Mouse (Mus musculus) fat pad, adult 2 months (tissue): ENCODE measurements at regions not wholly inside any gene's neighbourhood (a gene's known extent, or its start where the extent isn't known, plus 50 kb on each side); places are given as distances from the start of the nearest gene placed in this dataset.

Experiments used
- DNase-seq: peaks from one replicate; pipeline ENCODE4 v3.0.0-alpha.2; 2011; ENCODE audit warnings: low read depth, low spot score; ENCODE audit errors: extremely low read depth

DNA sequence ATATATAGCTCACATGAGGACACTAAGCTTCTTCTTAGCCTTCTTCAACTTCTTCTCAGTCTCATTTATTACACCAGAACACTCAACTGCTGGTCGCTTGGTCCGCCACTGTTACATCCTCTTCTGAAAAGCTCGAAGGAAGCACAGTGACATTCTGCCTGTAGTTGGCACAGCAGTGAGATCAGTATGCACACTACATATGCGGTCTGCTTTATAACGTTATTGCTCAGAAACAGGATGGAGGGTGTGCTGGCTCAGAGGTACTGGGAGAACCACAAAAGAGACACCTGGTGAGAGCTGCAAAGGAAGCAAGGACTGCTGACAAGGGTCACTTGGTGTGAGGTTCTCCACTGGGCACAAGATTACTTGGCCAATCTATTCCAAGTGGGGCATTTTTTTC, 179.5 kb downstream of the Ets1 start:
- DNase-seq: no peak

DNA sequence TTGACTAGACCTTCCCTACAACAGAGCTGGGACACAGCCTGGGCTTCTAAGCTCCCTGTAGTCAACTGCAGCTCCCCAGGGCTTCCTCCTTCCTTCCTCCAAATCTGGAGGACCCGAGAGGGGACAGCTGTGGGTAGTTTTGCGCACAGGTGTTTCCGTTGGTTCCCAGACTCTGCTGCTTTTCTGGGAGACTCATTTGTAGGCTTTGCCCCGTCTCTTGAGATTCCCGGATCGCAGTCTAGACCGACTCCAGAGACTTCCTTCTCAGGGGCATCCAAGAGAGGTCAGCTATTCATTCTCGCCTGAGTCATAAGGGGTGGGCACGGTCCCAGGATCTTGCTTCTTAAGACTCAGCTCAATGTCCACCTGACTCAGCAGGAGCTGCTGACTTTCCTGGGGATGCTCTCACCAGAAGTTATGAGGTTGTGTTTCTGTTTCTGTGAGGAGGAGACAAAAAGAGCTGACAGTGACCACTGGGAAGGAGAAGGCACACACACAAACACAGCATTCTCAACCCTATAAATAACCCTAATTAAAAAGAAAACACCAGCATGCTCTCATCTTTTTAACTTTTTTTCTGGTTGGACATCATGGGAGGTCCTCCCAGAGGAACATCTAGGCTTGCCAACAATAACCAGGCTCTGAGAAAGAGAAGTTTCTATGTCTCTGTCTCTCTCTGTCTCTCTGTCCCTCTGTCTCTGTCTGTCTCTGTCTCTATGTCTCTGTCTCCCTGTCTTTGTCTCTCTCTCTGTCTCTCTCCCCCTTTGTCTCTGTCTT, 180.8 kb downstream of the Ets1 start:
- DNase-seq: no peak

DNA sequence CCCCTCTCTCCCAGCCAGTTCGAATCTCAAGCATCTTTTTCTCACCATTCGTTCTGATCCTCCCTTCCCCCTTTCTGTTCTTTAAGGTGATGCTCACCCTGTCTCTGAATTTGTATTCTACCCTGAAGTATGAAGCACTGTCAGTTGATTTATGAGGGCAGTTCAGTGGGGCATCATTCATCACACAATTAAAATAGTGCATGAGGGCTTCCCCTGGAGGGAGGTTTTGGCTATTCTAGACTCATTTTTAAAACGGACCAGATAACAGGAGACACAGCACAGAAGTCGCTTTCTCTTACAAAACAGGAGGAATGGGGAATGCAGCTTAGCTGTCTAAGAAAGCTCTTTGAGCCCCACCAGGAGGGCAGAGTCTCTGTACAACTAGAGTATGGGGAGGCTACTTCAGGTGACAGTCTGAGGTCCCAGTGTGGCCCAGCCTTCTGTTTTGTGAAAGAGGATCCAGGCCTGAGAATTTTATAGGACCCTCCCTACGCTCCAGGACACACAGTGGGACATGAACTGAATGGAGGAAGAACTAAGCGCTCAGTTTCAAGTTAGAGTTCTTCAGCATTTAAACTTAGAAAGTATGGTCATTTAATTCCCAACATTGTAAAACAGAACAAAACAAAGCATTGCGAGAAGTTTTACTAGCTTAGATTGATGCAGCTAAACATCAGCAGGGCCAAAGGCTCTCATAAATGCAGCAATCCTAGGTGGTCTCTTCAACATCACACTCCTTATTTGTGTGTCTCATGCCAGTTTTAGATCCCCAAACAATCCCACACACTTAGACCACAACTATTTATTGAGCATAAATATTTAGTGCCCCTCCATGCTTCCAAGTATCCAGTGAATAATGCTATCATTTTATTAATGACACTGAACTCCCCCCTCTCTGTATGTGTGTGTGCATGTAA, 181.7 kb downstream of the Ets1 start:
- DNase-seq: no peak

DNA sequence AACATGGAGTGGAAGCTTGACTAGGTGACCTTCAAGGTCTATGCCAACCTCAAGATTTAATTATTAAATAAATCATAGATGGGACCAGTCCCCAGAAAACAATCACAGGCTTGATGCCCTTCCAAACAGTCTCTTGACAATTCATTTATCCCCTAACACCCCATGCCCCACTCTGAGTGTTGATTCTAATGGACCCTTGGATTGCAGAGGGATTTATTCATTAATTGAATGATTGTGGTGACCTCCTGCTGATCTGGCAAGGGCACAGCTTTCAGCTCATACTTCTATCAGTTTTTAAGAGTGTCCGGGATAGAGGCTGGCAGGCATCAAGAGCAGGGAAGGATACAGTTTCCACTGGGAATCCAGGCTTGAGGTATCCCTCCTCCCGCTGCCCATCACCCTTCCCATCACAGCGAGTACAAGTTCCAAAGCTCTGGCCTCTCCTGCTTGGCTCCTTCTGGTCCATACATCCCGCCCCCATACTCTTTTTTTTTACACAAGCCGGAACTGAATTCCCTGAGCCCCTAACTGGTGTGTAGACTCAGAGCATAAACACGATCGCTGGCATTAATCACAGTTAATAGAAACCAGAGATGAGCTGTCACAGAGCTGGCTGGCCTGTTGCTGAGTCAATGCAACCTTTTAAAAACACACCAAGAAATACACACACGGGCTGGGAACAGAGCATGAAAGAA, 187.6 kb downstream of the Ets1 start:
- no peak for DNase-seq

DNA sequence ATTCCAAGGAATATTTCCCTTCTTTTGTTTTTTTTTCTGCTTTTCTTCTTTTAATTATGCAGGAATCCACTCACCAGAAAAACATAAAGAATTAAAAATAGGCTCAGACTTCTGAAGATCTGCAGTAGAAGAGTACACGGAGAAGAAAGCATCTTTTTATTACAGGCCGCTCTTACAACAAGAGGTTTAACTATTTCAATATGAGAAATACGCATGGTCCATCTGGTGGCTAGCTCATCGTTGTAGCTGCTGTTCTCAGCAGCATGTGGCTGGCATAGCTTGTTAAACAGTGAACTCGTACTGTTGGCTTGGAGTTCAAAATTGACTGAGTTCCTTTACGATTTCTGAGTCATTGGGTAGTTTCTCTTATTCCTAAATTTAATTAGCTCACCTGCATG, 188.1 kb downstream of the Ets1 start:
- DNase-seq: no peak

DNA sequence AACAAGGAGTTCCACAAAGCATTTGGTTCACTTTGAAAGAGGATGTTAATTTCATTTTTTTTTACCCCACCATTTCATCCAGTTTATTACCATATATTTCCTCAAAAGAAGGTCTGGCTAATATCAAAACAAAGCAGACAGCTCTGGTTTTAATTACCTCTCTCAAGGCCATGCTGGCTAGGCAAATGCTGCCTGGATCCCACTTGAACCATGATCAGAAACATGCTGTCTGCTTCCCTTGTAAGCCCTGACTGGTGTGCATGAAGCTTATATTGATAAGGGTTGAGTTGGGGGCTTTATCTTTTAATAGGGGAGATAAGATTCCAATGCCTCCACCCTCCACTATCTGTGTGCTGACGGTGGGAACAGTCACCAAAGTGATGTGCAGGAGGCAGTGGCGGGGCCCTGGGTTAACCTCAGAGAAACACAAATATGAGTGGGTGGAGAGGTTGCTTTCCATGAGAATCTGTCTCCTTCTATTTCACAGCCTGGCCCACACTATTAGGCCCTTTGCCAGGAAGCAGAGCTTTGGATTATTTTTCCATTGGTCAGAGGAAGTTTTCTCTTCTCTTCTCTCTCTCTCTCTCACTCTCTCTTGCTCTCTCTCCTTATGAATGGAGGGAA, 194.4 kb downstream of the Ets1 start:
- DNase-seq: no peak

DNA sequence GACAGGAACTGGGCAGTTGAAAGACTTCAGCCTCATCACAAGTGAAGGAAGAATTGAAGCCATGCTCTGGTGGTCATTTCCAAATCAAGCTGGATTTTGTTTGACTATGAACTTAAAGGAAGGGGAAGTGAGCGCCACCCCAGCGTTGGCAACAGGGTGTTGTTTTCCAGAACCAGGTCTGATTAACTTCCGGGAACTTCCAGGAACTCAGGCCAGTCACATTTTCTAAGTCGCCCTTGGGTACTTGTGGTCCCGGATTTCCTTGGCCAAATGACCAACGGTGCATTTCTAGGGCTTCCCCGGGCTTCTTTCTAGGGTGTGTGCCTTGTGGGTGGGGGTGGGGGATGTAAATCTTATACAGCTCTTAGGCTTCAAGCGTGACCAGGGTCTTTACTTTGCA, 197.4 kb downstream of the Ets1 start:
- DNase-seq: no peak

DNA sequence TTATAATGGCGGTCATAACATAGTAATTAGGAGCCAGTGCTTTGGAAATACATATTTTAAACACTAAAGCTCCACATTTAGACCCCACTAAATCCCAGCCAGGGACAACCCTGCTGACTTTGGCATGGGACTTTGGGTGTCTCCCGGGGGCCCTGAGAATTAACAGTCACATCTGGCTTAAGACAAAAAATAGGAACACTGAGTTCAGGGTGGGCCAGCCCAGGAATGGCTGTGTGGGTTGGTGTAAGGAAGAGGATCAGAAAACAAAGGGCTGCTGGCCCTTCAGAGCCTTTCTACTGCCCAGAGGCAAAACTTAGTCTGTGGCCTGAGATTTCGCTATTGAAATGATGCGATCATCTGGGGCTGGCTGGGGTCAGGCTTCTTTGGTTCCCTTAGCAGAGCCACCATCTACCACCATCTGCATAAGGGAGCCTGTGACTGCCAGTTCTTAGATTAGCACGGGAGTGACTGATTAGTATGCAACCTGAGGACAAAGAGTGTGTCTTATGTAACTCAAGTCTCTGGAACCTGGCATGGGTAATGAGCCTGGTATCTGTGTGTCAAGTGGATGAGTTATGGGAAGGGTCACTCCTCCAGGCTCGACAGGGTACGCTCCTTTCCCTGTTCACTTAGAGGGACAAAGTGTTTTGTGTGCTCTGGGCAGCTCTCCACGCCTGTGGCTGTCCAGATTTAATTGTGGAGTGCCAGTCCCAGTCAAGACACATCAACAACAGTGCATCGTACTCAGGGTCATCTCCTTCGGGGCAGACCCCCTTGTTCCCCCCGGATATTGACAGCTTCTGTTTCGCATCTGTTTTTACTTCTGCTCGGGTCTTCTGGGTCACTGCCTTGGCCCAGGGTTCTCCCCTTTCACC, 199.0 kb downstream of the Ets1 start:
- no peak for DNase-seq

DNA sequence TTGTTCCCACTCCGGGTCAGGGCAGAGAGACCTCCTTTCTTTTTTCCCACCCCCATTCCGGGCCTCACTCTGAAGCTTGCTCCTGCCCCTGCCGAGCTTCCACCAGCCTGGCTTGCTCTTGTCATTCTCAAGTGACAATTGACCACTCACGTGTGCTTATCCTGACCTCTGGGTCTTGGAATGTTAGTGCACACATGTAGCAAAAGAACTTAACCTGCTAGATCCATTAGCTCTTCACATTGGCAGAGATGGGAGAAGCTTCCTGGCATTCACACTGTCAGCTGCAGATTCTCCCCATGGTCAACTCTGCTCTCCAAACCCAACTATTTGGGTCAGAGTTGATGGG, 199.6 kb downstream of the Ets1 start:
- no peak for DNase-seq

DNA sequence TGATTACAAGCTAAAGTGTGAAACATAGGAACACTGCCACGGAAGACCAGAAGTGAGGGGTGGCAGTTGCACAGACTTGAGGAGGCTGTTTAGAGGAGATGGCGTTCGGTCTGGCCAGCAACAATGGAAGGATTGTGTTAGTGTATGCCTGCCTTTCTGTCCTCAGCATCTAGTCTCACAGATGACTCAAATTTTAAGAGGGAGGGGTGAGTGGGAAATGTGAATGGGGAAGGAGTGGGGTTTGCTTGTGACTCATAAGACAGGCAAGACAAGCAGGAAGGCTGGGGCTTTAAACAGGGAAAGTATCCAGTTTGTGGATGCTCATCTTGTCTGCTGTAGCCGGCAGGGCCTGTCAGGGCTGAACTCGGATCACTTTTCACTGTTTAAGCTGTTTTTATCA, 200.3 kb downstream of the Ets1 start:
- no peak for DNase-seq

DNA sequence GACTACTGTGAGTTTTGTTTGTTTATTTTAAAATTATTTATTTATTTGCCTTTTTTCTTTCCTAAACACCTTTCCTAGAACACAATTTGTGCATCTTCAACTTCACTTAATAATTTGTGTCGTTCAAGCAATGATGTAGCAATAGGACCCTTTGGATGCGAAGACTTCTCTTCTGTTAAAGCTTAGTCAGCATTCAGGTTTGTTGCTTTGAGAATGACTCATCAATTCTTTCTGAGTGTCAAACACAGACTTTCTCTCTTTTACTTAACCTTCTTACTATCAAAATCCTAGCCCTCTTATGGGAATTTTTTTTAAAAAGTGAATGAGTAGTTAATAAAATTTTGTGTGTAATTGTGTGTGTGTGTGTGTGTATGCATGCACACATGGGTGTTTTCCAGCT, 211.3 kb downstream of the Ets1 start:
- DNase-seq: no peak

DNA sequence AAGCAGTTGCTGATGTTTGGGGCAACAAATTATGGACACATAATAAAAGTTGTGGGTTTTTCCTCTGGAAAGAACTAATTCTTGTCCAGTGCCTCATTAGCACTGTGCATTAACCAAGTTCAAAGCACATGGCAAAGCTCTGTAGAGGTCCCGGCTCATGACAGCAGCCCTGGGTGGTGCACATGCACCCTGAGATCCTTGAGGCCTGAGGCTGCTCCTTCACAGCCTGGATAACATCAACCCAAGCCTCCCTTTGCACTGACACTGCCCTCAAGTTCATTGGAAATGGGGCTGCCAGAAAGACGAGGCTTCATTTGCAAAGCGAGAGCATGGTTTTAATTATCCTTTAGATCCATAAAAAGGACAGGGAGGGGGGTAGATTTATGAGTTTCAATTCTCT, 216.3 kb downstream of the Ets1 start:
- DNase-seq: no peak

DNA sequence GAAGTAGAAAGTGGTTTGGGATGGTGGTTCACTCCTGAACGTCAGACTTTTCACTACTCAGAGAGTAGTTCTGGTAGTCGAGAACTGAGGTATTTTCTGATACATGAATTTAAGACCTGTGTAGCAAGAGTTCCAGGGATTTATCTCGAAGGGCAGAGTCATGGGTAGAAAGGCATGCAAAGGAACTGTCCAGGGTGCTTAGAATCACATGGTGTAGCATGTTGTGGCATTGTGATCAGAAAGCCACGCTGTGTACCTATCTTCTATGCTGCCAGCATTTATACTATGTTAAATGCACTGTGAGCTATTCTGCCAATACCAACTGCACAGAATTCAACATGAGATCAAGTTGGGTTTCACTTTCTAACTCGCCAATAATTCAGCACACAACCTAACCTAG, 227.3 kb downstream of the Ets1 start:
- DNase-seq: no peak

DNA sequence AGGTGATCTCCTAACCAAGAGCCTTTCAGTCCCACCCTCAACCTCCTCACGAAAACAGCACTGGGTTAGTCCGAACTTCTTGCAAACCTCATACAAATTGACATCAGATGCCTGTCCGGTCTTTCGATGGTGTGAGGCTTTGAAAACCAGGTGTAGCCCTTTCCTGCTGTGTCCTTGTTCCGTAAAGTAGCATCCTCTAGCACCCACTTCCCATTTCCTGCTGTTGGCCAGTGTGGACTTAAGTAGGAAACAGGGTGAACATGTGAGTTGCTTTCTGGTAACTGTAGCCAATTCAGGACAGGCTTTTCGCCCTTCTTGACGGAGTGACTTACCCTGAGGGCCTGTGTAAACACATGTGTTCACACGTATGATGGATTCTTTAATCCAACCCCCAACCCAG, 232.9 kb downstream of the Ets1 start:
- DNase-seq: no peak

DNA sequence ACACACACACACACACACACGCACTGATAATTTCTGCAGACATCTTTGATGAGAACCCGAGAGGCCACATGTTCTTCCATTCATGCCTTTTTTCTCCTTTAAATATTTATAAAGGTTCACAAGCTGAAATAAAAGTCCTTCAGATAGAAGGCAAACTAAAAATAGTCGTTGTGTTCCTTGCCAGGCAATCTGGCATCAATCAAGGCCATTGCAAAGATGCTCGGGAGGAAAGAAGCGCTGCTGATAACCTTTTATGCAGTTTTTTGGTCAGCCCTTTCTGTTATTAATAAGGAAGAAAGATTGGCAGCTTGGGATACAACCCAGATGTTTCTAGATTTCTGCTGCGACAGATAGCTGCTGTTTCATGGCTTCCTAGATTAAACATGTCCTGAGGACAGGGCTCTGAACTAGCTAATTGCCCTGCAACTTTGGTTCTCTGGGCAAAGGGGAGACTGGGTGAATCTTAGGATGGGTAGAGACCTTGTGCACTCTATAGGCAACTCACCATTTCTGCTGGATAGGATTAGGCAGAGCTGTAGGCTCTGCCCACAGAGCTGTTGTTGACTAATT, 238.4 kb downstream of the Ets1 start:
- no peak for DNase-seq

DNA sequence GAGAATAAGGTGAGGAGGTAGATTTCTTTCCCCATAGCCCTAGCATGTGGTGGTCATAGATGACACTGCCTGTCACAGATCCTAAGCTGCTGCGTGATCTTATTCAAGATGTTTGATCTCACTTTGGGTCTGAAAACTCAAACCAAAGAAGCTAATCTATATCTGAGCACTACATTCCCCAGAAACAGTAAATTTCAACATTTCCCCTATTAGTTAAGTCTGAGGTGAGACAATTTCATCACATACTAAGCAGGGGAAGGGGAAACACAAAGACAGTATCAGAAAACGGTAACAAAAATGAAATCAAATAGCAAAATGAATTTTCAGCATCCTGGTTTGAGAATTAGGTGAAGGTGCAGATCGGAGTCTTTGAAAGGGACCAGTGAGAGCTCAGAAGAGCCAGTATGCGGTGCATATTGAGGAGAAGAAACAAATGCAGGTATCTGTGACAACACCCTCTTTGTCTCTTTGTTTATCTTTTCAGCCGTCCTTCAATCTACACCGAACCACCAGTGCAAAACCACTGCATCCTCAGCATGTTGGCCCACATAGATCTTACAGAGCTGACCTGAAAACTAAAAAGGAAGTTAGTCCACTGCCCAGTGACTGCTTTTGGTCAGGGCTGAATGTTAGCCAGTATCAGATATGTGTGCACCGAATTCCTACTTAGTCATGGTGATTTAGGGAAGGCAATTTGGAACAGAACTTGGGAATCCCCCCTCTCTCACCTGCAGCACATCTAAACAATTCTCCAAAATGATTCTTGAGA, 247.0 kb downstream of the Ets1 start:
- no peak for DNase-seq

DNA sequence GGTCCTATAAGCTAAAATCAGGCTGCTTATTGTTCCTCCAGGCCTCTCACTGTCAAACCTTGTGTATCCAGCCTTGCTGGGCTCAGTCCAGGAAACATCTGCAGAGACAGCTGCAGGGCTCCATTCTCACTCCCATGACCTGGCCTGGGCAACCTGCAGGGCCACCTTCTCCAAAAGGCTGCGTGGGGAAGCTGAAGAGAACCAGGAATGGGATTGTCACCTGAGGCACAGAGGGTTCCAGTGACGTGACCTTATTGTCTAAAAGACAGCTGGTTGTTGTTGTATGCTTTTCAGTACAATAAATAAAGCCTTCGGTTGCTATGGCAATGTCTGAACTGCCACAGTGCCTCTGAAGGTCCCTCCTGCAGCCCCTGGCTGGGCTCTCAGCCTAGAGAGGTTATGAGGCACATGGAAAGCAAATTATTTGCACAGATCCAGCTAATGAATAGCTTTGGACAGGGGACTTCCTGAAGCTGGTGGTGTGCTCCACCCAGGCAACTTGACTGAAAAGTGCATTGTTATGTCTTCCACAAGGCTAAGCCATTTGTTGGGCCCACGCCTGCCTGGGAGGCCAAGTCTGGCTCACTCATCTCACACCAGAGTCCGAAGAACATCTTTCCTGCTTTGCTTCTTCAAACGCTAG, 250.1 kb downstream of the Ets1 start:
- DNase-seq: no peak

DNA sequence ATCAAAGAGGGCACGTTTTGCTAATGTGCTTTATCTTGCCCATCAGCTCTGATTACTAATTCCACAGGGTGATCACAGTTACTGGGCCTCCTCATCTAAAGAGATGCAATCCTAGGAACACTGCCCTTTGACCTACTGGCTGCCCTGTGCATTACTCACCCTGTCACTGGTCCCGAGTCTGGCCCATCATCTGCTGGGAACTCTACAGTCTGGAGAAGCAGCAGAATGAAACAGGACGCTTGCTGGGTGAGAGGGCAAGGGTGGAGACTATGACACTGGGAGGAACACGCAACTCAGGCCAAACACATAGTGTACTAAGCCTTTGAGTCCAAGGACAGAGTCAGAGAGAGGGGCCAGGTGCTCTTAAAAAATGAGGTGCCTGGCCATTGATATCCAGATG, 263.8 kb downstream of the Ets1 start:
- DNase-seq: no peak

DNA sequence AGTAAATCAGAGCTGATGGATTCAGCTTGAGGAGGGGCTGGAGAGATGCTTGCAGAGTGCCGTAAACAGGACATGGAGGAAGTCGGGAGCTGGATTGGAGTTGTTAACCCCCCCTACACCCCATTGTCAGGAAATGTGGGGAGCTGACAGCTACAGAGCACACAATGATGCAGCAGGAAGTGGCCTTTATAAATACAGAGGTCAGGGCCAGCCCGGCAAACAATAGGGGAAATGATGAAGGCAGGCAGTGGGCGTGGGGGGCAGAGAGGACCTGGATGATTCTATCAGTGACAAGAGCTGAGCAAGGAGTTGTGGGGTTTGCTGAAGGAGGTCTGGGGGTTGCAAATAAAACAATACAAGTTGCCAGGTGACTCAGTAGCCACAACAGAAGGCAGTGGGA, 265.3 kb downstream of the Ets1 start:
- no peak for DNase-seq
